Mouse (Mus musculus): ENCODE results near the gene Nexn.

Nexn gene

DNA sequence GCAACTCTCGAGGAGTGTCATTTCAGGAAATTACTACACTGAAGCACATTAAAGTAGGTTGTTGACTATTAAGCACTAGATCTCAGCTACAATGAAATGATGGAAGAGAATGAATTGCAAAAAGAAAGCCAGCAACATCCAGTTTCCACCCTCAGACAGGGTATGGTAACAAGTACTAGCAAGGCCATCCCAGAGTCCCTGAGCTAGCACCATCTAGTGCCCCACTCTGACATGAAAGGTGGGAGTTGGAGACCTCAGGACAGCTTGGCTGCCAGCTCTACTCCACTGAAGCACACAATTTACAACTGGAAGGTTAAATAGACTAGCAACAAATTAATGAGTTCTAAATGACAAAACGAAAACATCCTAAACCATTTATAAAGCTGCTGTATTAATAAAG lies 11.8 kb upstream of the Nexn start:
- no peak for DNase-seq

DNA sequence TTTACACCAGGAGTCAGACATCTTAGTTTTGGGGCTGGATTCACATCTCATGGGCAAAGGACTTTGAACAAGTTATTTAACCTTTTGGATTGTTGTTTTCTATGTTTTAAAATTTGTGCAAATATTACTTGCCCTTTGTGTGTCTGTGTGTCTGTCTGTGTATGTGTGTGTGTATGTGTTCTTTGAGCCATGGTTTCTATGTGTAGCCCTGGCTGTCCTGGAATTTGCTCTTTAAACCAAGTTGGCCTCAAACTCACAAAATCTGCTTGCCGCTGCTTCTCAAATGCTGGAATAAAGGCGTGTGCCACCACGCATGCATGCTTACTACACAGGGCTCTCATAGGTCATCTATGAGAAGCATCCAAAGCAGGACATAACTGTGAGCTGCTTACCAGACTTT lies 10.8 kb upstream of the Nexn start:
- no peak for DNase-seq

DNA sequence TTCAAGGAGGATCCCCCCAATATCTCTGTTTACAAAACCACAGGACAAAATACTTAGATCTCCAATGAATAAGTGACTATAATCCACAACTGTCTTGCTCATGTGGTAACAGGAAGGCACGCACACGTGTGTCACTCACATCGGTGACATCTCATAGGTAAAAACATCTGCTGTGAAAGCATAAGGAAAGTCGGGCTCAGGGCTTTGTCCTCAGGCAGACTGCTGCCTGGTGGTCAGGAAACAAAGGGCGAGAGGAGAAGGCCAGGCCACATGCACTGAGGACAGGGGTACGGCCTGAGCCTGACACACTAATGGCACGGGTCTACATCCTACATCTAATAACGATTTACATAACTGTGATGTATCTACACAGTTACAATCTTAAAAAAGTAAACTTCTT lies 8.9 kb upstream of the Nexn start:
- DNase-seq = no peak

DNA sequence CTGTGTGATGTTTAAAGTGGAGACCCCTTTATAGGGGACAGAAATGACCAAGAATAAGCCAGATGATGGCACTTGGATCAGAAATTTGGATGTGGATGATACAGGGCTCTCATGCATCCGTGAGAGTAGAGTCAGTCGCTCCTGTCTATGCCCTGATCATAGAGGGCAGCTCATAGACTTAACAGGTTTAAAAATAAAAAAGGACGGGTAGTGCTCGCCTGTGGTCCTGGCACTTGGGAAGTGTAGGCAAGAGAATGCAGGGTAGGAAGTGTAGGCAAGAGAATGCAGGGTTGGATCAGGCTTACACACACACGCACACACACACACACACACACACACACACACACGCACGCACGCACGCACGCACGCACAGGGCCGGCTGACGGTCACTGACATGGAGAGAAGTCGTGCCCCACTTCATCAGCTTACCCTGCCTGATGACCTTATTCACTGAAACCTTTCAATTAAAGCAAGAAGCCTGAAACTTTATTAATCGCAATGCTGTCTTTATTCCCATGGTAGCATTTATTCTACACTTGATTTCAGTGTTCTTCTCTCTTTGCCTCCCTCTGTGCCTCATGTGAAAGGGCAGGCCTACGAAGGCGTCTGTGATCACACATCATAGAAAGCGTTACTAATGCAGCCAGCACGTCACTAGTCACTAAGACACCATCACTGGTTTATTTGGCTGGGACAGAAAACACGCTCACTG lies 7.0 kb upstream of the Nexn start:
- no peak for DNase-seq

DNA sequence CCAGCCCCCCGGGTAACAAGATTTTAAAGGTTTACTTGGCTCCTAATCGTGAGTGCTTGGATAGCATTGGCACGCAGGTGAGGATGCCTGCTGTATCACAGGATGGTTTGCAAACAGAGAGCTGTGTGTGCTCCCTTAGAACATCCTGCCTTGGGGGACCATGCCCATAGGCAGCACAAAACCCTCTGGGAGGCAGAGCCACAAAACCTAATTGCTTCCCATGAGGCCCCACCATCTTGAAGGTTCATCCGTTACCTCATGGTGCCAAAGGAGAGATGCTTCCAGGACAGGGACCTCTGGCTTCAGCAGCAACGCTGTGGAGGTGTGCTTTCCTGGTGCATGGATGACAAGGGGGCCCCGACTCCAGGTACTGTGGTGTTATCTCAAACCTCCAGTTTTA lies 5.7 kb upstream of the Nexn start:
- DNase-seq = no peak

DNA sequence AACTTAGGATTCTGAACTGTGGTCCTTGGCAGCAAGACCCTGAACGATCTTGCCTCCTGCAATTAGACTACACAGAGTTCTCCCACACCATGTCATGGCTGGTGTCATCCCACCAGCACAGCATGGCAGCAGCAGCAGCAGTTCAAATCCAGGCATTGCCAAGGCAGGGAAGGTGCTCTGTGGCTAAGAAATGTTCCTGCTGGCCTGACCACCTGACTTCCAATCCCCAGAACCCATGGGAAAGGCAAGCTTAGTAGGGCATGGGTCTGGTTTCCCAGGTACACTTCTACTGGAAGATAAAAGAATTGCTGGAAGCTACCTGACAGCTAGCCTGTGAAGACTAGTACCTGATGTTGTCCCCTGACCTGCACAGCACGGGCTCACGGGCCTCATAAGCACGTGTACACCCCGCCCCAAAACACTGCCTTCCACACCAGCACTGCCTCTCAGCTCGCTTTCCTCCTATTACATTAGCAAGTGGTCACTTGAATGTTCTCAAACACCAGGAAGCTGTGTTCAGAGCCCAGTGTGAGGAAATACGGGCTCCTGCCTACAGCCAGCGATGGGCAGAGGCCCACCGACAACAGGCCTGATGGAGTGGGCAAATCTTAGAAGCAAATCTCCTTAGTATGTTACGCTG lies 5.0 kb upstream of the Nexn start:
- no peak for DNase-seq

DNA sequence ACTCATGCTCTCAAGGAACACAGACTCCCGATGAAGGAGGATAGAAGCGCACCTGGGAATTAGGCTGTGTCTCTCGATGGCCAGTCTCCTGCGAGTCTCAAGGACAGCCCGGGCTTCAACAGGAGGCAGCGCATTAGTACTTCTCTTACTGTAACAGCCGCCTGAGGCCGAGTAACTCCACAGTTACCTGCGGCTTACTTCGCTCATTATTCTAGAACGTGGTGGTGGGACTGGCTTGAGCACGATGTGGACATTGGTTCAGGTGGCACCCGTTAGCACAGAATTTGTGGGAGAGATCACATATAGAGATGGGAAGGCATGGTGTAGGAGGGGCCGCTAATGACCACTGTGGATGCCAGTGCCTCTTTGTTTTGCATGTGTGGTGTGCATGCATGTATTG lies 1.9 kb upstream of the Nexn start:
- DNase-seq = no peak

DNA sequence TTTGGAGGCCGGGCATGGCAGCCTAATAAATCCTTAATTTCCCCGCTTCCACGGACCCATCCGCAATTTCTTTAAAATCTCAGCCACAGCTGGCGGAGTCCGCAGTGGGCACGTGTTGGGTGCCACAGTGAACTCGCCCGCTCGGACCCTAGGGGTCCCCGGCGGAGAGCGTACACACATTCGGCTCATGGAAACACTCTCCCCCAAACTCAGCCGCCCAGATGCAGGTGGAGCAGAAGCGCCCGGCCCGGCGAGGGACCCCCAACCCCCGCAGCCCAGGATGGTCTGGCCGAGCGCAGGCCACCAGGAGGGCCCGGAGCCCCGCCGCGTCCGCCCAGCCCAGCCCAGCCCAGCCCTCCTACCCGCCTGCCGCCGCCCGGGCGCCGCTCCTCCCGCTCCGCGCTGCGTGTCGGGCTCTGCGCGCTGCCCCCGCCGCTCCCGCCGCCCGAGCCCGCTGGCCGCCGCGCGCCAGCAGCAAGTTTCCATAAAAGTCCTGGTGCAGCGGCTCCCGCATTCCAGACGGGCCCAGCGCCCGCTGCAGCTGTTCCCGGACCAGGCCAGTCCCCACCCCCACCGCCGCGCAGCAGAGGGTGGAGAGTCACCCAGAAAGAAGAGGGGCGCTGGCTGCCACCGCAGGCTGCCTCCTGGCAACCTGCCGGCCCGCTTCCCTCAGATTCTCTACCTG lies 657 bp downstream of the Nexn start:
- DNase-seq = no peak

DNA sequence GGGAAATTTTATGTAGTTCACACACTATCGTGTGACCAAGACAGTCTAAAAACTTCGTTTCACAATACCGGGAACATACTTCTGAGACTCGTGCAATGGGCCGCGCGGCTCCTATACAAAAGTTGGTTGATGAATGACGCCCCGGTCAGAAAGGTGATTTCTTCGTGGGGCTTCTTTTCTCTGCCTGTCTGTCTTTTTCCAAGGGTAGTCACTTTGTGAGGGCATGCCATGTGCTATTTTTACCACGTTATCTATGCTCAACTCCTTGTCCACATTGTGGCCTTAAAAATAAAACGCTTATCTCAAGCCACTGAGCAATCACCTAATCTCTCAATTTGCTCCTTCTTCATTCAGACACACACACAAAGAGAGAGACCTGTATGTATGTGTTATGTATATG lies 1.3 kb downstream of the Nexn start:
- no peak for DNase-seq

DNA sequence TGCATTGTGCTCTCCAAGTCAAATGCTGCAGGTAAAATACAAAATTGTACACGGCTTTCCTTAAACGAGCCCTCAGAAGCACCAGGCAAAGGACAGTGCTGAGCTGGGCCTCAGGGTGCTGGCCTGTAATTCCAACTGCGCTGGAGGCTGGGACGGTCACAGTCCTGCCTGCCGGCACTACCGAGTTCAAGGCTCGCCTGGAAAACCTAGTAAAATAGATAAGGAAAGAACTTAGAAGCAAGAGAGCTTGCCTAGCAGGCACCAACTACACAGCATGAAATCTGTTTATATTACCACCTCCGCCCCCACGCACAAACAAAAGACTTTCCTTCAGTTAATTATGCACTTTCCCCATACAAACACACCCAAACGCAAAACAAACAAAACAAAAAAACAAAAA lies 1.8 kb downstream of the Nexn start:
- no peak for DNase-seq

DNA sequence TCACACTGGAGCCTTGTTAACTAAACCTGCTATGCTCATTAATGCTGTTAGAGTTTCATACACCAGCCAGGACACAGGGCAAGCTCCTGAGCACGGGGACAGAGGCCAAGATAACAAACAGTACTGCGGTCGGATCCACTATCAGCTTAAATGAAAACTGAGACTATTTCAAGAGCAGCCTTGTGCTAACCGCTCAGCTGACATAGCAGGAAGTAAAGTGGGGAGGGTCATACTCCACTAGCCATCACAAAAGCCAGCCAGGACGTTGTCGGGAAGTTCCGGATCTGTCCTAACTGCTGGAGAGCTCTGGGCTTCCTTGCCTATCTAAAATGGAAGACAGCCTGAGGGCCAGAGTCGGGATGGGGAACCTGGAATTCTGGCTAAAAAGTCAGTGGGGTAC lies 4.2 kb downstream of the Nexn start:
- DNase-seq = no peak

DNA sequence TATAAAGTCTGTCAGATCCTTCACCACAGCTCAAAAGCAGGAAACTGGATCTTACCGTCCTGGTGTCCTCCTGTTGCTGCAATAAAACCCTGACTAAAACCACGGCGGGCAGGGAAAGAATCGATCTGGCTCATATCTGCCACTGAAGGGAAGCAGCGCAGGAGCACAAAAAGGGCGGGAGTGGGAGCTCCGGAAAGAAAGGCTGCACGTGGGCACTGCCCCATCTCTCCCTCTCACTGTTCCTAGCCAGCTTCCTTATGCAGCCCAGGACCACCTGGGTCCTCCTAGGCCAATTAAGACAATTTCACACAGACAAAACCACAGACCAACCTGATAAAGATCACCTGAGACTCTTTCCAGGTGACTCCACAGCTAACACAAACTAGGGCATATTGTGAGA lies 4.7 kb downstream of the Nexn start:
- no peak for DNase-seq

DNA sequence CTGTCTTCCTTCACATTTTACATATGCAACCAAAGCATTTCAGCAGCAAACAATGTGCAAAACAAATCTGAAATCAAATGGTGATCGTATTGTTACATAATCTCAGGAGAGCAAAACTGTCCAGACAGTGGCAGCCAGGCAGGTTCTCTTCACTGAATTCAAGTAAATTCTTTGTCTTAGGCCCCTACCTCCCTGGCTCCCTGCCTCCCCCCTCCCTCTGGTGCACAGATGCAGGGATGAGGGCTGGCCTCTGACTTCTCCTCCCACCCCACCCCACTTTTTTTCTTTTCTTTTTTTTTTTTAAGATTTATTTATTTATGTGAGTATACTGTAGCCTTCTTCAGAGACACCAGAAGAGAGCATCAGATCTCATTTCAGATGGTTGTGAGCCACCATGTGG lies 5.8 kb downstream of the Nexn start:
- no peak for DNase-seq

DNA sequence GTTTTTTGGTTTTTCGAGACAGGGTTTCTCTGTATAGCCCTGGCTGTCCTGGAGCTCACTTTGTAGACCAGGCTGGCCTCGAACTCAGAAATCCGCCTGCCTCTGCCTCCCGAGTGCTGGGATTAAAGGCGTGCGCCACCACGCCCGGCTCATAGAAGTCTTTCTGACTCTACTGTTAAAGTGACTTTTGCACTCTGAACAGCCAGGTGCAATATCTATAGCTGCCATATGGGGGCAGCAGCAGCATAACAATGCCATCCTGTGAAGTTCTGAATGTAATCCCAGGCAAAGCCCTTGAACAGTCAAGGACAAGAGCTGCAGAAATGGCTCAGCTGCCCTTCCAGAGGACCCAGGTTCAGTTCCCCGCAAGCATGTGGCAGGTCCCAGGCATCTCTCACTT lies 6.7 kb downstream of the Nexn start:
- peak; percentile 62 for DNase-seq

DNA sequence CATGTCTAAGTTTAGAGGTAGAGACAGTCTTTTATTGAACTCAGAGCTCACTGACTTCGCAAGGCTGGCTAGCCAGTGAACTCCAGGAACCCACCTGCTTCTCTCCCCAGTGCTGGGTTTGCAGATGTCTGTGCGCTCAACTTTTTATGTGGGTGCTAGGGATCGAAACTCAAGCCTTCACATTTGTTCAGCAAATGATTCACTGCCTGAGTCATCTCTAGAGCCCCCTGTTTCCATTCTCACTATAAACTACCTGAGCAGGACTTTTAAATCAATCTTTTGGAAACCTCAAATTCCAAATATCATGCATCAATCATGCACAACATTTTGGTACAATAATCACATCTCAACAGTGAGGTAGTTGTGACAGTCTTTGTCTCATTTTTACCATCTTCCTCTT lies 8.6 kb downstream of the Nexn start:
- no peak for DNase-seq

DNA sequence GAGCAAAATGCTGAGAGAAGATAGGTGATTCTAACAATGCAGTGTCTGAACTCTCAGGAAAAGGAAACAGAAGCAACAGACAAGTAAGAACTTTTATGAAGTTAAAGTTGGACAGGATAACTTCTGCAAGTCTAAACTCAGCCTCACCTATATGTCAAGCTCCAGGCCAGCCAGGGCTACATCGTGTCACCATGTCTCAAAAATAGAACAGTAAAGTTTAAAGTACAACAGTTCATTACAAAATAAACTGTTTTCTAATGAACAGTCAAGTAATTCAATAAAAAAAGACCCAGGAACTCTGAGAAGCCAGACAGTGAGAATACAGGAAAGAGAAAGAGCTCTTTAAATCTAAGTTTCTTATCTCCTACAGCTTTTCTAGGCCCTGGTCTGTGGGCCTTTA lies 15.7 kb downstream of the Nexn start:
- DNase-seq = no peak

DNA sequence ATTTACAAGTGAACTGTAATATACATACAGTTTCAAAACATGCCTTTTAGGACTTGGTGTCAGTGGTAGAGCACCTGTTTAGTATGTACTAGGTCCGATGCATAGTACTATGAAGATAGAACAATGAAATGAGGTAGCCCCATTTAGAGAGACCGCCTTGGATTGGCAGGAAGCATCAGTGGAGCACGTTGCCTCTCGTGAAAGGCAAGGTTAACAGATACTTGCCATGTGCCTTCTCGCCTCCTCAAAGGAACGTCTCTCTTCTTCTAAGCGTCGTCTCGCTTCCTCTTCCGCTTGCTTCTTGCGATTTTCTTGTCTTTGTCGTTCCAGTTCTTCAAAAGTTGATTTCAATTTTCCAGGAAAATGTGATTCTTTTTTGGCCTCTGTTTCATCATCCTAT lies 18.4 kb downstream of the Nexn start:
- no peak for DNase-seq

DNA sequence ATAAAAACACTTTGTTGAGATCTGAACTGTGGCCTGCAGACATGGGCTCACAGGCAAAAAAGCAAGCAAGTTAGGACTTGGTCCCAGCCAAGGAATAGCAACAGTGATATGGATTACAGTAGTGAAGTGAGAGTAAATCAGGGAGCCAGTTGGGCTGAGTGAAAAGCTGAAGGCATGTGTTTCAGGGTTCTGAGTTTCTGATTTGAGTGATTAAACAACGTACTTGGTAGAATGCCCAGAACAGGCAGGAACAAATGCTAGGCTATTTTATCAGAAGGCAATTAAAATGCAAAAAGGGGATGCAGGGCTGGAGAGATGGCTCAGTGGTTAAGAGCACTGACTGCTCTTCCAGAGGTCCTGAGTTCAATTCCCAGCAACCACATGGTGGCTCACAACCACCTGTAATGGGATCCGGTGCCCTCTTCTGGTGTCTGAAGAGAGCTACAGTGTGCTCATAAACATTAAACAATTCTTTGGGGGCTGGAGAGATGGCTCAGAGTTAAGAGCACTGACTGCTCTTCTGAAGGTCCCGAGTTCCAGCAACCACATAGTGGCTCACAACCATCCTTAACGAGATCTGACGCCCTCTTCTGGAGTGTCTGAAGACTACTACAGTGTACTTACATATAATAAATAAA lies 20.8 kb downstream of the Nexn start:
- DNase-seq = no peak

DNA sequence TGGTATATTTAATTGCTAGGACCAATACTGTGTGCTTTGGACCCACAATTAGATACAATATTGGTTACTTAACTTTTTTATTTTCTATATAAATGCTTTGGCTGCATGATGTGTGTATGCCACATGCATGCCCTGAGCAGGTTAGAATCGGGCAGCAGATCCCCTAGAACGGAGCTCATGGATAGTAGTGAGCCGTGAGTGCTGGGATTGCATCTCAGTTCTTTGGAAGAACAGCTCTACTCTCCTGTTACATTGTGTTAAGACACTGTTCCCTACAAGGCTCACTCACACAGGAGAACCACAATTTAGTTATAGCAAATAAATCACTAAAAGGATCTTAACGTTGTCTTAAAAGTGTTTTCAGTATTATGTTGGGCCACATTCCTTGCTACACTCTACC lies 22.8 kb downstream of the Nexn start:
- no peak for DNase-seq

DNA sequence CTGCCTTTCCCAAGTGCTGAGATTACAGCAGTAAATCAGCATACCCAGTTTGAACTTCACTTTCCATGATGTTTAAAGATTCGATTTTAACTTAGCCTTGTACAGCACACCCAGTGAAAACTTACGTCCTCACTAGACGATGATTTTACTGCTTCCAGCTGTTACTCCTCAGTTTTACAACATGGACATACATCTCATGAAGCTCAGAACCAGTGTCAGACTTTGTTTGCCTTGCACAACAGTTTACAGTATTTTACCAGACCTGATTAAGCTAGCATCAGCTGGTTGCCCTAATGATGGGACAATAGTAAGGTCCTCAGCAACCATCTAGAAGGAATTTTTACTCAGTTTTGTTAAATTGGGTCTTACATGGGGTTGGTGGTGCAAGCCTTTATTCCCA lies 25.1 kb downstream of the Nexn start:
- no peak for DNase-seq

DNA sequence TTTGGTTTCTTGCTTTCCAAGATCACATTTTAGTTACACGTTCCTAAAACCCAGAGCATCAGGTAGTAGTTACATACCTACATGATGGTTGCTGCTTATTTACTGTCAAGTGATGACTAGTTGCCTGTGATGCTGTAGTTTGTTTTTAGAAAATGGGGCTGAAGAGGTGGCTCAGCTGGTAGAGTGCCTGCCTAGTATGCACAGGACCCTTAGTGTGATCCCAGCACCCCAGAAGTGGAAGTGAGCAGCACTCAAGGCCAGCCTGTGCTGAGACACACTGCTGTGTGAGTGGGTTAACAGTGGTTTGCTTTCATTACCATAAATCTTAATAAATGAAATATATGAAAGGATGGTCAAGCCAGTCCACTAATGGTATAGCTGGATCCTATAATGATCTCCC lies 26.6 kb downstream of the Nexn start:
- no peak for DNase-seq

DNA sequence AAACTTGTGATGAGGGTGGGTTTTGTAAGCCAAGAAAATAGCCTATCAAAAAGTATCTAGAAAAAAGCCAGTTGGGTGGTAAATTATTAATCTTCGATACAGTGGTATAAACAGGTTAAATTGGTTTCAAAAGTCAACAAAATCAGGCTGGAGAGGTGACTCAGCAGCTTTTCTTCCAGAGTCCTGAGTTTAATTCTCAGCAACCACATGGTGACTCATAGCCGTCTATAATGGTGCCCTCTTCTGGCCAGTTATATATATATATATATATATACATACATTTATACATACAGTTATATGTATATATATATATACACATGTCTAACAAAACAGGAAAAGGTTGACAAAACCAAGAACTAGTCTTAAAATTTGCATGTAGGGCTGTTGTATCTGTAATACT lies 27.3 kb downstream of the Nexn start:
- no peak for DNase-seq

DNA sequence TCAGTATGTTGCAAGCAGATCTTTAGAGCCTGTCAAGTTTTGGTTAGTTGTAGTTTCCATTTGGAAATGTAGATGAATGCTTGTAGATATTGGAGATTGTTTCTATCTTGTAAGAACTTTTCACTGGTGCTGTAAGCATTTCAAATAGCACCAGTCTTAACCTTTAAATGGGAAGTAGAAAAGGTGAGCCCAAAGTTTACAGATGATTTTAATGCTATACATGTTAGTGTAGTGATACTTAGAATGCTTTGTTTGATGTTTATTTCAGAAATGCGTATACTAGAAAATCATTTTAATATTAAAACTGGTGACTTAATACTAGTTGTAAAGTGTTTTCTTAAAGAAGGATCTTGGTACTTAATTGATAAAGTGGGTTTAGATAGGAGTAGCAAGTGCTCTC lies 30.3 kb downstream of the Nexn start:
- no peak for DNase-seq

DNA sequence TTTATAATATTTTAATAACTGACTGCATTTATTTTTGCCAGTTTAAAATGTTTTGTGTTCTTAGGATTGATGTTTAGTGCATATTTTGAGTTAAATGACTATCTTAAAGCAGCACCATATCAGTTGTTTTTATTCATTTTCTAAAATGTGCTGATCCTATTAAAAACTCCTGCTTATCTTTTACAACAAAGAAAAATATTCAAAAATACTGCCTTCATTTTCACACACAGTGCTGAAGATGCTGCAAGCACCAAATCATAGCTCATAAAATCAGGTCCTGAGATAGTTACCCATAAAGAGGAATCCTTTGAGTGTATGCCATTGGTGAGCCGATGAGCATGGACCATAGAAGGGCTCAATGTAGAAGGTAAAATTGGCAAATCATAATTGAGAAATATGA lies 30.9 kb downstream of the Nexn start:
- no peak for DNase-seq
